Mouse (Mus musculus) kidney, adult 11 months (tissue): ENCODE measurements around the gene Hs6st2.

Experiments used
- DNase-seq: peaks from one replicate; pipeline ENCODE4 v3.0.0; 2022

The Hs6st2 gene

GRCm38 (mm10) chrX:51681756-51682155 is at the start of gene Hs6st2:
Gene Hs6st2, minus strand, starts transcription at chrX:51681856.
- DNase-seq, result no peak

- DNase-seq, result no peak
Measured at GRCm38 (mm10) chrX:51714086-51714745, 32.6 kb upstream of the Hs6st2 start.

- DNase-seq, result no peak
Measured at GRCm38 (mm10) chrX:51712996-51713395, 31.3 kb upstream of the Hs6st2 start.

- DNase-seq, result no peak
Measured at GRCm38 (mm10) chrX:51702823-51703222, 21.2 kb upstream of the Hs6st2 start.

GRCm38 (mm10) chrX:51699079-51699478 is 17.4 kb upstream of the Hs6st2 start:
- DNase-seq, result no peak

GRCm38 (mm10) chrX:51686048-51686949 is 4.6 kb upstream of the Hs6st2 start:
- DNase-seq, result no peak

GRCm38 (mm10) chrX:51684336-51685056 is 2.8 kb upstream of the Hs6st2 start:
- no peak for DNase-seq

- DNase-seq, result peak; percentile 4
Measured at GRCm38 (mm10) chrX:51681170-51681667, 437 bp downstream of the Hs6st2 start.

GRCm38 (mm10) chrX:51680428-51681169 is 1.1 kb downstream of the Hs6st2 start:
- peak; percentile 6 for DNase-seq

GRCm38 (mm10) chrX:51679601-51680427 is 1.8 kb downstream of the Hs6st2 start:
- DNase-seq, result no peak

- DNase-seq, result no peak
Measured at GRCm38 (mm10) chrX:51658236-51658635, 23.4 kb downstream of the Hs6st2 start.

GRCm38 (mm10) chrX:51642661-51643257 is 38.9 kb downstream of the Hs6st2 start:
- no peak for DNase-seq

- no peak for DNase-seq
Measured at GRCm38 (mm10) chrX:51635756-51636155, 45.9 kb downstream of the Hs6st2 start.

- DNase-seq, result no peak
Measured at GRCm38 (mm10) chrX:51631376-51631775, 50.3 kb downstream of the Hs6st2 start.

GRCm38 (mm10) chrX:51614384-51615004 is 67.2 kb downstream of the Hs6st2 start:
- no peak for DNase-seq

- DNase-seq, result no peak
Measured at GRCm38 (mm10) chrX:51610743-51611142, 70.9 kb downstream of the Hs6st2 start.

- no peak for DNase-seq
Measured at GRCm38 (mm10) chrX:51606231-51606863, 75.3 kb downstream of the Hs6st2 start.

GRCm38 (mm10) chrX:51592751-51593150 is 88.9 kb downstream of the Hs6st2 start:
- no peak for DNase-seq

- DNase-seq, result no peak
Measured at GRCm38 (mm10) chrX:51590448-51591010, 91.1 kb downstream of the Hs6st2 start.

GRCm38 (mm10) chrX:51585444-51585843 is 96.2 kb downstream of the Hs6st2 start:
- DNase-seq, result no peak
